Mouse (Mus musculus) neutrophil, adult 65 days (primary cell): ENCODE data around the gene Mpzl2. TPM values are rescaled to one million over a fixed set of nuclear protein-coding genes. Genes with fewer than 3 reads are reported as not detected.

Experiments used
- total RNA-seq: library from RNA; stranded (reverse); gene quantifications from 2 replicates; pipeline ENCODE4 v1.2.4, GENCODE M21; 2023

Gene Mpzl2
- 0.11 TPM in 1 of 2 replicates, not detected in the other for total RNA-seq

GRCm38 (mm10) chr9:45039499-45039898, at the start of gene Mpzl2:
Mpzl2 (plus strand) TSS chr9:45039799.

GRCm38 (mm10) chr9:45009180-45010078, 30.2 kb upstream of the Mpzl2 start, which contains the start of gene Cd3e:
Cd3e (minus strand) TSS chr9:45009627.

GRCm38 (mm10) chr9:45055082-45055713, 15.6 kb downstream of the Mpzl2 start, which contains the start of gene Mpzl3:
Mpzl3 (plus strand) TSS chr9:45055186.

GRCm38 (mm10) chr9:45079011-45079410, 39.4 kb downstream of the Mpzl2 start, which contains the start of gene Jaml:
Jaml (plus strand) TSS chr9:45079183.

Other genes with a start within 250 kb of the Mpzl2 start
- gene Tmem25, start 240.5 kb upstream of the Mpzl2 start, total RNA-seq: 0.92 and 1.3 TPM in 2 replicates
- 1.3 TPM in 1 of 2 replicates, not detected in the other for gene Ttc36, start 236.7 kb upstream of the Mpzl2 start, total RNA-seq
- 42.8 and 47.7 TPM in 2 replicates for gene Kmt2a, start 158.5 kb upstream of the Mpzl2 start, total RNA-seq
- gene Atp5l, start 119.1 kb upstream of the Mpzl2 start, total RNA-seq: 155 and 185 TPM in 2 replicates
- gene Ube4a, start 74.2 kb upstream of the Mpzl2 start, total RNA-seq: 63.4 and 71.4 TPM in 2 replicates
- gene Cd3g, start 59.4 kb upstream of the Mpzl2 start, total RNA-seq: 0.47 and 0.93 TPM in 2 replicates
- gene Cd3d, start 58.0 kb upstream of the Mpzl2 start, total RNA-seq: 100 and 121 TPM in 2 replicates
- gene Cd3e, start 30.2 kb upstream of the Mpzl2 start, total RNA-seq: not detected in 2 replicates
- gene Mpzl3, start 15.4 kb downstream of the Mpzl2 start, total RNA-seq: 9.9 and 12.7 TPM in 2 replicates
- 93.4 and 131 TPM in 2 replicates for gene Jaml, start 39.4 kb downstream of the Mpzl2 start, total RNA-seq
- 1.5 and 2.0 TPM in 2 replicates for gene Scn2b, start 78.0 kb downstream of the Mpzl2 start, total RNA-seq
- 0.16 and 0.34 TPM in 2 replicates for gene Scn4b, start 98.6 kb downstream of the Mpzl2 start, total RNA-seq
- gene BC049352, start 142.2 kb downstream of the Mpzl2 start, total RNA-seq: not detected in 2 replicates
- gene Tmprss4, start 164.3 kb downstream of the Mpzl2 start, total RNA-seq: not detected in 2 replicates
- gene Il10ra, start 229.3 kb downstream of the Mpzl2 start, total RNA-seq: 98.2 and 126 TPM in 2 replicates